Mouse (Mus musculus) left cerebral cortex, postnatal 10 days (tissue): ENCODE results near the gene Glrx3. TPM values are rescaled to one million over a fixed set of nuclear protein-coding genes. Genes with fewer than 3 reads are reported as not detected.

Experiments
- DNase-seq, 2 experiments: peaks; one replicate each; pipeline ENCODE4 v3.0.0; 2021 to 2022; ENCODE audit warnings: low spot score in 2 of 2, mixed read lengths in 1 of 2; ENCODE audit errors: extremely low spot score in 1 of 2
- intact Hi-C: fragments of 180-260 bp; cut with DNase I; formaldehyde crosslinking; loops from one replicate; pipeline ENCODE4 v1.15.1; 2025
- total RNA-seq, 2 experiments: library from RNA; stranded (reverse); gene quantifications; 2 replicates each; pipeline ENCODE4 v1.2.3; 2021

The Glrx3 gene
- total RNA-seq, 2 experiments from 2014 or later: 128 to 143 TPM

GRCm38 (mm10) chr7:137461396-137461795 lies 24.0 kb downstream of the Glrx3 start:
- DNase-seq: no peak
- intact Hi-C loops: loop anchor here (10.0 kb wide), 2 partner anchors 207 to 977 kb away; no protein-coding TSS in a partner anchor

GRCm38 (mm10) chr7:137468174-137468573 lies 30.8 kb downstream of the Glrx3 start:
- DNase-seq: peak; percentile 39 to 50
- intact Hi-C loops: loop anchor here (10.0 kb wide), 2 partner anchors 213 to 983 kb away; no protein-coding TSS in a partner anchor

GRCm38 (mm10) chr7:137471431-137472120 lies 34.2 kb downstream of the Glrx3 start:
- no peak for DNase-seq
- intact Hi-C loops: no loop called here

- intact Hi-C loops: no loop called here
- DNase-seq: no peak
Observed at GRCm38 (mm10) chr7:137472149-137472548, 34.7 kb downstream of the Glrx3 start.

- intact Hi-C loops: loop anchor here (2.0 to 5.0 kb wide), 2 partner anchors 74 to 1351 kb away; no protein-coding TSS in a partner anchor
- DNase-seq: peak; percentile 87 to 91
Observed at GRCm38 (mm10) chr7:137477950-137478620, 40.7 kb downstream of the Glrx3 start.

GRCm38 (mm10) chr7:137478621-137478982 lies 41.2 kb downstream of the Glrx3 start:
- intact Hi-C loops: loop anchor here (2.0 to 5.0 kb wide), 2 partner anchors 74 to 1350 kb away; no protein-coding TSS in a partner anchor
- no peak for DNase-seq

- intact Hi-C loops: loop anchor here (10.0 kb wide), 3 partner anchors 304 to 944 kb away; no protein-coding TSS in a partner anchor
- no peak for DNase-seq
Observed at GRCm38 (mm10) chr7:137480839-137481238, 43.4 kb downstream of the Glrx3 start.

- intact Hi-C loops: loop anchor here (10.0 kb wide), 3 partner anchors 301 to 941 kb away; no protein-coding TSS in a partner anchor
- no peak for DNase-seq
Observed at GRCm38 (mm10) chr7:137483987-137484386, 46.6 kb downstream of the Glrx3 start.

GRCm38 (mm10) chr7:137488391-137488790 lies 51.0 kb downstream of the Glrx3 start:
- no peak for DNase-seq
- intact Hi-C loops: loop anchor here (10.0 kb wide), 3 partner anchors 296 to 936 kb away; no protein-coding TSS in a partner anchor

GRCm38 (mm10) chr7:137490711-137491110 lies 53.3 kb downstream of the Glrx3 start:
- intact Hi-C loops: no loop called here

GRCm38 (mm10) chr7:137492307-137492973 lies 55.0 kb downstream of the Glrx3 start:
- intact Hi-C loops: no loop called here

More at GRCm38 (mm10) chr7:137490711-137491110, 53.3 kb downstream of the Glrx3 start:
- DNase-seq: no peak

GRCm38 (mm10) chr7:137498736-137499135 lies 61.3 kb downstream of the Glrx3 start:
- intact Hi-C loops: no loop called here
- DNase-seq: no peak

More at GRCm38 (mm10) chr7:137492307-137492973, 55.0 kb downstream of the Glrx3 start:
- DNase-seq: no peak

GRCm38 (mm10) chr7:137517588-137517987 lies 80.2 kb downstream of the Glrx3 start:
- no peak for DNase-seq
- intact Hi-C loops: no loop called here

- intact Hi-C loops: no loop called here
- no peak for DNase-seq
Observed at GRCm38 (mm10) chr7:137518028-137518576, 80.7 kb downstream of the Glrx3 start.

Other genes starting within 250 kb of the Glrx3 start
- gene Ebf3, start 123.2 kb upstream of the Glrx3 start, total RNA-seq: under 1 TPM; 0.77 to 0.79 TPM
- 10 to 100 TPM in 1 of 2 experiments, 1 to 10 TPM in 1; 6.5 to 10.1 TPM for gene 9430038I01Rik, start 26.9 kb upstream of the Glrx3 start, total RNA-seq